Mouse (Mus musculus): ENCODE results near the gene Mogat2. TPM values are rescaled to one million over a fixed set of nuclear protein-coding genes. Genes with fewer than 3 reads are reported as not detected.

Gene Mogat2
- polyA plus RNA-seq, 1 experiment from 2014 or later: 1.3 TPM

GRCm38 (mm10) chr7:99232571-99232970, 5.8 kb downstream of the Mogat2 start:
- Histone ChIP-seq H3K27me3 (0 out of 2 replicates have a peak, but pooled peaks cover 2% of the 10 kb centered on the region), H3K4me1 (replicated peaks) (peaks cover 5% of the 10 kb centered on the region), H3K9ac (no peak overlapping the region), H3K4me2 (no peak overlapping the region), H3K4me3 (no peak overlapping the region), H3K36me3 (no peaks in the 10 kb centered on the region), H3K9me3 (no peaks in the 10 kb centered on the region), H3K27ac (replicated peaks) (no peak overlapping the region)
- ATAC-seq (ENCODE audit: low FRiP score, low read depth): no peak
- 69% methylated on average over 6 of the region's 6 CpGs for WGBS

GRCm38 (mm10) chr7:99230061-99230747, 8.2 kb downstream of the Mogat2 start:
- WGBS: 68% methylated on average over 7 of the region's 7 CpGs
- Histone ChIP-seq H3K4me2 (no peak overlapping the region), H3K4me3 (no peak overlapping the region), H3K27ac (replicated peaks) (no peak overlapping the region), H3K36me3 (no peaks in the 10 kb centered on the region), H3K9me3 (no peaks in the 10 kb centered on the region), H3K9ac (no peak overlapping the region), H3K4me1 (replicated peaks) (no peaks in the 10 kb centered on the region), H3K27me3 (no peaks in the 10 kb centered on the region)
- ATAC-seq (ENCODE audit: low FRiP score, low read depth): no peak

- Histone ChIP-seq H3K36me3 (no peaks in the 10 kb centered on the region), H3K4me1 (replicated peaks) (no peaks in the 10 kb centered on the region), H3K9ac (no peak overlapping the region), H3K27ac (replicated peaks) (no peak overlapping the region), H3K4me2 (no peak overlapping the region), H3K4me3 (no peak overlapping the region), H3K27me3 (no peaks in the 10 kb centered on the region), H3K9me3 (no peaks in the 10 kb centered on the region)
- ATAC-seq (ENCODE audit: low FRiP score, low read depth): no peak
- 8% methylated on average over 2 of the region's 2 CpGs for WGBS
Observed at GRCm38 (mm10) chr7:99229411-99229810, 9.0 kb downstream of the Mogat2 start.

- no peak overlapping the region for H3K4me2 ChIP-seq
- H3K36me3 ChIP-seq: no peaks in the 10 kb centered on the region
- H3K4me3 ChIP-seq: no peak overlapping the region
- H3K9ac ChIP-seq: no peak overlapping the region
- 77% methylated on average over 8 of the region's 8 CpGs for WGBS
- no peaks in the 10 kb centered on the region for H3K9me3 ChIP-seq
- no peak overlapping the region for H3K27ac ChIP-seq (replicated peaks)
- no peaks in the 10 kb centered on the region for H3K4me1 ChIP-seq (replicated peaks)
- ATAC-seq (ENCODE audit: low FRiP score, low read depth): no peak
- no peaks in the 10 kb centered on the region for H3K27me3 ChIP-seq
Observed at GRCm38 (mm10) chr7:99228825-99229224, 9.6 kb downstream of the Mogat2 start.

GRCm38 (mm10) chr7:99227267-99227666, 11.2 kb downstream of the Mogat2 start:
- Histone ChIP-seq H3K27ac (replicated peaks) (no peak overlapping the region), H3K36me3 (no peaks in the 10 kb centered on the region), H3K4me1 (replicated peaks) (no peaks in the 10 kb centered on the region), H3K27me3 (no peaks in the 10 kb centered on the region), H3K4me2 (no peak overlapping the region), H3K9ac (no peak overlapping the region), H3K9me3 (no peaks in the 10 kb centered on the region), H3K4me3 (no peak overlapping the region)
- WGBS: 95% methylated on average over 4 of the region's 4 CpGs
- ATAC-seq (ENCODE audit: low FRiP score, low read depth): no peak

- Histone ChIP-seq H3K27me3 (no peaks in the 10 kb centered on the region), H3K4me3 (no peak overlapping the region), H3K9ac (no peak overlapping the region), H3K4me2 (no peak overlapping the region), H3K36me3 (no peaks in the 10 kb centered on the region), H3K9me3 (no peaks in the 10 kb centered on the region), H3K4me1 (replicated peaks) (no peaks in the 10 kb centered on the region), H3K27ac (replicated peaks) (no peak overlapping the region)
- no peak for ATAC-seq (ENCODE audit: low FRiP score, low read depth)
- WGBS: 94% methylated on average over 10 of the region's 10 CpGs
Observed at GRCm38 (mm10) chr7:99226662-99227061, 11.8 kb downstream of the Mogat2 start.

- Histone ChIP-seq H3K27me3 (no peaks in the 10 kb centered on the region), H3K4me2 (no peak overlapping the region), H3K4me3 (no peak overlapping the region), H3K4me1 (replicated peaks) (no peaks in the 10 kb centered on the region), H3K36me3 (no peaks in the 10 kb centered on the region), H3K27ac (replicated peaks) (no peak overlapping the region), H3K9me3 (no peaks in the 10 kb centered on the region), H3K9ac (no peak overlapping the region)
- ATAC-seq (ENCODE audit: low FRiP score, low read depth): no peak
- 80% methylated on average over 6 of the region's 6 CpGs for WGBS
Observed at GRCm38 (mm10) chr7:99225421-99225820, 13.0 kb downstream of the Mogat2 start.

GRCm38 (mm10) chr7:99224648-99225190, 13.7 kb downstream of the Mogat2 start:
- no peak overlapping the region for H3K4me3 ChIP-seq
- H3K27me3 ChIP-seq: no peaks in the 10 kb centered on the region
- ATAC-seq (ENCODE audit: low FRiP score, low read depth): no peak
- WGBS: 43% methylated on average over 1 of the region's 1 CpGs
- H3K36me3 ChIP-seq: no peaks in the 10 kb centered on the region
- no peak overlapping the region for H3K4me2 ChIP-seq
- H3K9ac ChIP-seq: no peak overlapping the region
- no peak overlapping the region for H3K27ac ChIP-seq (replicated peaks)
- H3K4me1 ChIP-seq (replicated peaks): no peaks in the 10 kb centered on the region
- H3K9me3 ChIP-seq: no peaks in the 10 kb centered on the region

GRCm38 (mm10) chr7:99224225-99224624, 14.2 kb downstream of the Mogat2 start:
- no peak overlapping the region for H3K4me2 ChIP-seq
- no peaks in the 10 kb centered on the region for H3K27me3 ChIP-seq
- ATAC-seq (ENCODE audit: low FRiP score, low read depth): no peak
- no peaks in the 10 kb centered on the region for H3K36me3 ChIP-seq
- H3K9me3 ChIP-seq: no peaks in the 10 kb centered on the region
- no peak overlapping the region for H3K9ac ChIP-seq
- H3K4me3 ChIP-seq: no peak overlapping the region
- WGBS: 59% methylated on average over 7 of the region's 7 CpGs
- H3K27ac ChIP-seq (replicated peaks): no peak overlapping the region
- no peaks in the 10 kb centered on the region for H3K4me1 ChIP-seq (replicated peaks)

- Histone ChIP-seq H3K4me1 (replicated peaks) (no peaks in the 10 kb centered on the region), H3K9me3 (no peaks in the 10 kb centered on the region), H3K27me3 (no peaks in the 10 kb centered on the region), H3K9ac (no peak overlapping the region), H3K36me3 (no peaks in the 10 kb centered on the region), H3K4me3 (no peak overlapping the region), H3K4me2 (no peak overlapping the region), H3K27ac (replicated peaks) (no peak overlapping the region)
- WGBS: 60% methylated on average over 3 of the region's 3 CpGs
- ATAC-seq (ENCODE audit: low FRiP score, low read depth): peak; percentile 89
Observed at GRCm38 (mm10) chr7:99217338-99218074, 20.9 kb downstream of the Mogat2 start.

GRCm38 (mm10) chr7:99215347-99215855, 23.0 kb downstream of the Mogat2 start:
- H3K9ac ChIP-seq: no peak overlapping the region
- H3K36me3 ChIP-seq: no peaks in the 10 kb centered on the region
- no peak overlapping the region for H3K4me2 ChIP-seq
- H3K4me1 ChIP-seq (replicated peaks): no peaks in the 10 kb centered on the region
- no peak for ATAC-seq (ENCODE audit: low FRiP score, low read depth)
- no peaks in the 10 kb centered on the region for H3K27me3 ChIP-seq
- no peak overlapping the region for H3K4me3 ChIP-seq
- no peak overlapping the region for H3K27ac ChIP-seq (replicated peaks)
- 79% methylated on average over 8 of the region's 8 CpGs for WGBS
- H3K9me3 ChIP-seq: no peaks in the 10 kb centered on the region

GRCm38 (mm10) chr7:99214621-99215185, 23.7 kb downstream of the Mogat2 start:
- Histone ChIP-seq H3K27ac (replicated peaks) (no peak overlapping the region), H3K9ac (no peak overlapping the region), H3K27me3 (no peaks in the 10 kb centered on the region), H3K9me3 (no peaks in the 10 kb centered on the region), H3K4me1 (replicated peaks) (no peaks in the 10 kb centered on the region), H3K4me3 (no peak overlapping the region), H3K4me2 (no peak overlapping the region), H3K36me3 (no peaks in the 10 kb centered on the region)
- no peak for ATAC-seq (ENCODE audit: low FRiP score, low read depth)
- 86% methylated on average over 10 of the region's 10 CpGs for WGBS

Measured in hindbrain, embryonic 15.5 days (tissue).